Mouse (Mus musculus) G1E (cell line): ENCODE measurements around the gene Bmp8a. TPM values are rescaled to one million over a fixed set of nuclear protein-coding genes. Genes with fewer than 3 reads are reported as not detected.
A peak's percentile ranks its signal among the peaks of the same experiment; 100 is the strongest.

Experiments
- ATAC-seq: 2 replicates; pipeline ENCODE4 v1.8.0; 2016; ENCODE audit warnings: mild to moderate bottlenecking; ENCODE audit not compliant: insufficient number of reproducible peaks, poor library complexity, low FRiP score, severe bottlenecking; ENCODE audit errors: extremely low read depth
- DNase-seq: peaks from one replicate; pipeline ENCODE4 v3.0.0; 2012; ENCODE audit warnings: low spot score
- H3K27me3 ChIP-seq: 2 replicates; pipeline ENCODE4 v1.6.1; 2012; ENCODE audit warnings: mild to moderate bottlenecking, low read length, inconsistent platforms; ENCODE audit not compliant: insufficient read depth
- H3K36me3 ChIP-seq: replicated peaks from 2 replicates; pipeline ENCODE3; 2012; ENCODE audit warnings: mild to moderate bottlenecking, inconsistent platforms
- H3K4me1 ChIP-seq: 2 replicates; pipeline ENCODE4 v1.6.1; 2012; ENCODE audit warnings: low read depth, low read length, inconsistent platforms, mixed read lengths; ENCODE audit not compliant: insufficient read depth
- H3K4me3 ChIP-seq: 2 replicates; pipeline ENCODE4 v1.5.1; 2012; ENCODE audit warnings: low read depth, mild to moderate bottlenecking, inconsistent platforms, low read length, moderate library complexity, mixed read lengths
- H3K9me3 ChIP-seq: replicated peaks from 2 replicates; pipeline ENCODE4 v1.6.1; 2012; ENCODE audit warnings: inconsistent platforms
- CTCF ChIP-seq: IDR thresholded peaks from 2 replicates; pipeline ENCODE4 v1.5.1; 2012; ENCODE audit warnings: low read depth, low read length, inconsistent platforms, mixed read lengths
- GATA1 ChIP-seq: IDR thresholded peaks from 2 replicates; pipeline ENCODE4 v1.6.1; 2012; ENCODE audit warnings: borderline replicate concordance, low read length, inconsistent platforms, mixed read lengths
- GATA2 ChIP-seq: IDR thresholded peaks from 2 replicates; pipeline ENCODE4 v1.6.1; 2012; ENCODE audit warnings: low read depth, low read length, inconsistent platforms, borderline replicate concordance
- POLR2AphosphoS5 ChIP-seq: IDR thresholded peaks from 2 replicates; pipeline ENCODE4 v1.6.1; 2012; ENCODE audit warnings: low read depth, low read length, inconsistent platforms; ENCODE audit not compliant: insufficient replicate concordance
- TAL1 ChIP-seq: conservative IDR thresholded peaks from 2 replicates; pipeline ENCODE4 v1.6.1; 2012; ENCODE audit warnings: low read depth, low read length, inconsistent platforms, mixed read lengths
- polyA plus RNA-seq: library from polyadenylated mRNA; stranded (reverse); fragments of >175 nt; gene quantifications from 2 replicates; pipeline ENCODE4 v1.2.3, GENCODE M21; 2012
- total RNA-seq, 2 experiments: library from RNA; stranded (forward) in 1 of 2; stranded (reverse) in 1 of 2; fragments of 200-1000 nt in 1 of 2; fragments of >200 nt in 1 of 2; fragmentation: Nextera tagmentation in 1 of 2; gene quantifications; 2 replicates each; pipeline ENCODE4 v1.2.3; 2014 to 2017

The Bmp8a gene
- total and polyA plus RNA-seq, 3 experiments, result 0.05 to 0.10 TPM; not detected in 1

DNA sequence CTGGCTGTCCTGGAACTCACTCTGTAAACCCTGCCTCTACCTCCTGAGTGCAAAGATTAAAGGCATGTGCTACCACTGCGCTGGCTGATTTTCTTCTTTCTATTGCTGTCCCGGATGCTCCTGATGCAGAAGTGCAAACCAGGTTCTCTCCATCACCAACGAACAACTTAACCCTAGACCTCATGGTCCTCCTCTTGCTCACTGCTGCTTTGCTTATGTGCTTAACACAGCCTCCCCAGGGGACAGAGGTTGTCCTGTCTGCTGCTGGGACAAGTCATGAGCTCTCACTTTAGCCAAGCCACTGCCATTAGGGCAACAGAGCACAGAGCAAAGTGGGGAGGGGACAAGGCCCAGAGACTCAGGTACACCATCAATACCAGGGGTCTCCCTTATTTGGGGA lies 28.6 kb downstream of the Bmp8a start:
- no peak for DNase-seq
- Histone ChIP-seq H3K27me3 (peaks cover 12% of the 10 kb centered on the region; the same call in 1 of the 2 replicates), H3K4me1 (peaks cover 5% of the 10 kb centered on the region; the same call in 1 of the 2 replicates), H3K9me3 (no peaks in the 10 kb centered on the region), H3K36me3 (peaks cover 3% of the 10 kb centered on the region), H3K4me3 (no peak overlapping the region)
- no peak for ATAC-seq
- TF ChIP-seq POLR2AphosphoS5 (no peak), GATA1 (no peak), CTCF (no peak), GATA2 (no peak), TAL1 (no peak)

DNA sequence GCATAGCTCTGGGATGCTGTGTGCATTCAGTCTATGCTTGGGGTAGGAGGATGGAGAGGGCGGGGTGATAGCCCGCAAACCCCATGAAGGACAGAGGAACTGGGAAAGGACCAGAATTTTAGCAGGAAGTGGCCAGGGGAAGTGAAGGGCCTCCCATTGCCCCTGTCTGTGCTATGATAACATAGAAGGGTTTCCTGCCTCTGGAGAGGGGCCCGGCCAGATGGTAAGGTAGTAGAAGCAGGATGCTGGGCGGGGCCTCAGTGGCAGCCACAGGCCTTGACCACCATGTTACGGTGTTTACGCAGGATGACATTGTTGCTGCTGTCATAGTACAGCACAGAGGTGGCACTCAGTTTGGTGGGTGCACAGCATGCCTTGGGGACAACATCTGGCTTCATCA lies 30.0 kb downstream of the Bmp8a start:
- ATAC-seq (no peak; the same call in 1 of the 2 replicates), DNase-seq (no peak)
- H3K36me3 ChIP-seq, result peaks cover 5% of the 10 kb centered on the region
- H3K4me3 ChIP-seq, result no peak overlapping the region
- TF ChIP-seq GATA1 (no peak), POLR2AphosphoS5 (no peak), TAL1 (no peak), CTCF (no peak), GATA2 (no peak)
- H3K4me1 ChIP-seq, result peaks cover 5% of the 10 kb centered on the region; the same call in 1 of the 2 replicates
- peaks cover 12% of the 10 kb centered on the region; the same call in 1 of the 2 replicates for H3K27me3 ChIP-seq
- no peaks in the 10 kb centered on the region for H3K9me3 ChIP-seq

DNA sequence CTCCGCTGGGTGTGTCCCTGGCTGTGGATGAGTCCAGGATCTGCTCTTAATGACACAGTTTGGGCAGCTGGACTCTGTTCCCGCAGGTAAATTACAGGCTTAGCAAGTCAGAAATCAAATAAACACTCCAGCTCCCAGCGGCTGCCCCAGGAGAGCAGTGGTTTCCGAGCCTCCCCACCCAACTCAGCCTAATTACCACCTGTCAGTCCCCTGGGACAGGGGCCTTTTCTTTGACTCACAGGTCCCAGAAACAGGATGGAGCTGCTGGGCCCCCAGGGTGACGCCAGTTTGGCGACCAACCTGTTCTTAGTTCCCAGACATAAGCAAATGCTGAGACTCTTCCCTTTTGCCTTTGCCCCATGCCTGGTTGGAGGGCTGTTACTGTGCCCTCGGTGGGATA lies 31.2 kb downstream of the Bmp8a start:
- H3K27me3 ChIP-seq, result peaks cover 10% of the 10 kb centered on the region; the same call in 1 of the 2 replicates
- DNase-seq (no peak), ATAC-seq (no peak)
- H3K36me3 ChIP-seq, result peaks cover 15% of the 10 kb centered on the region
- TF ChIP-seq GATA2, result no peak
- no peak for TF ChIP-seq TAL1
- TF ChIP-seq CTCF, result no peak
- TF ChIP-seq GATA1, result no peak
- no peak for TF ChIP-seq POLR2AphosphoS5
- H3K9me3 ChIP-seq, result no peaks in the 10 kb centered on the region
- H3K4me1 ChIP-seq, result peaks cover 5% of the 10 kb centered on the region; the same call in 1 of the 2 replicates
- no peak overlapping the region for H3K4me3 ChIP-seq

DNA sequence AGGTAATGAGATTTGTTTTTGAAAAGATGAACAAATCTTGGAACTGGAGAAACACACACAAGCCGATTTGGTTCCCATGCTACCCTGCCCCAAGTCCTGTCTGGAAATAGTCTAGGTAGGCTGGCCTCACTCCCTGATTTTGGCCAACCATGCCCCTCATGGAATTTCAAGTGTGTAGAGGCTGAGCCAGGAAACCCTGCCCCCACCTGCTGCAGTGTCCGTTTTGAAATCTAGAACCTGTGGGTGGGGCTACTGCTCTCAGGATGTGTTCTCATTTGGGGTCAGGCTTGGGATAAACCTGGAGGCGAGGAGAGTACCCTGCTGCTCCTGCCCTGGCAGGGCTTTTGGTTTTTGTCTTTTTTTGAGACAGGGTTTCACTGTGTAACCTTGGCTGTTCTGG lies 34.8 kb downstream of the Bmp8a start:
- Histone ChIP-seq H3K27me3 (no peaks in the 10 kb centered on the region), H3K4me1 (peaks cover 11% of the 10 kb centered on the region), H3K4me3 (no peak overlapping the region), H3K36me3 (peaks cover 39% of the 10 kb centered on the region), H3K9me3 (peaks cover 8% of the 10 kb centered on the region)
- ATAC-seq (no peak), DNase-seq (no peak)
- TF ChIP-seq GATA2, result no peak
- TF ChIP-seq TAL1, result no peak
- TF ChIP-seq GATA1, result no peak
- no peak for TF ChIP-seq CTCF

DNA sequence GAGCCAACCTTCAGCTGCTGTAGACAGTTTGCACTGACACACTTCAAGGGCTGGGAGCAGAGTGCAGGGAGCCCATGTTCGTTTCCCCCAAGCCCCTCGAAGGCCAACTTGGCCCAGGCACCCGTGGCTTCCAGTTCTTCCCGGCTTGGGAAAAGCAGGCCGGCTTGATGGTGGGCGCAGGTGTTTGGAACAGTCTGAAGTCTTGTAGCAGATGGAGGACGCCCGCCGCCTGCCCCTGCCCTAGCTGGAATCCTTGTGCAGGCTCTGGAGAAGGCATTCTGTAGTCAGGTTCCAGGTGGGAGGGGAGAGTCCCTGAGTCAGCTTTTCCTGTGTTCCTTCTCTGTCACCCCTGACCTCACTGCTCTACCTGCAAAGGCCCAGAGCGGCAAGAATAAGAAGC lies 36.1 kb downstream of the Bmp8a start:
- Histone ChIP-seq H3K4me1 (peaks cover 6% of the 10 kb centered on the region), H3K27me3 (no peaks in the 10 kb centered on the region), H3K9me3 (peaks cover 12% of the 10 kb centered on the region), H3K36me3 (peaks cover 52% of the 10 kb centered on the region), H3K4me3 (no peak overlapping the region)
- TF ChIP-seq CTCF (no peak), GATA2 (no peak), GATA1 (no peak), POLR2AphosphoS5 (no peak), TAL1 (no peak)
- ATAC-seq (no peak), DNase-seq (no peak)

DNA sequence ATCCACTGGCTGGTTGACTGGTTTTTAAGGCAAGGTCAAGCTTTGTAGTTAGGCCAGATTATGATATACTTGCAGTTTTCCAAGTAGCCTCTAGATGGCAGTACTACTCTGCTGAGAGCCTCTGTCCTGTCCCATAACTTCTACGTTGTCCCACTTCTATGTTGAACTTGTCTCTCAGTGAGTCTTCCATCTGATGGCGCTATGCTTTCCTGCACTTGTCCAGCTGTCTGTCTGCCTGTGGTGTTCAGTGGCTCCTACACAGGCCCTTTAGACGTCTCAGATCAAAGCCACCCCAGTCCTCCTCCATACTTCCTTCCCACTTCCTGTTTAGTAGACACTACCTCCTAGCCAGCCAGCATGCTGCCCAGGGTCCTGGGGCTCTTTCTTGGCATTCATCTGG lies 37.3 kb downstream of the Bmp8a start:
- ATAC-seq, result peak; percentile 52; the same call in 1 of the 2 replicates
- Histone ChIP-seq H3K36me3 (peaks cover 59% of the 10 kb centered on the region), H3K9me3 (peaks cover 12% of the 10 kb centered on the region), H3K27me3 (no peaks in the 10 kb centered on the region), H3K4me1 (peaks cover 6% of the 10 kb centered on the region), H3K4me3 (no peak overlapping the region)
- no peak for TF ChIP-seq GATA1
- TF ChIP-seq CTCF, result peak; percentile 54
- peak; percentile 47 for DNase-seq
